Mouse (Mus musculus) skeletal muscle tissue, postnatal 0 days (tissue): ENCODE data around the gene Hamp. TPM values are rescaled to one million over a fixed set of nuclear protein-coding genes. Genes with fewer than 3 reads are reported as not detected.

ENCODE experiments used
- polyA plus RNA-seq: library from polyadenylated mRNA; unstranded; fragments of >200 nt; fragmentation: Nextera tagmentation; extraction: Ambion mirVana; gene quantifications from 2 replicates; pipeline ENCODE4 v1.2.1, GENCODE M21; 2015

The Hamp gene
- not detected in 2 replicates for polyA plus RNA-seq

GRCm38 (mm10) chr7:30943909-30944635, at the start of gene Hamp:
Gene Hamp, minus strand, starts transcription at chr7:30944032.

GRCm38 (mm10) chr7:30973501-30974289, 29.9 kb upstream of the Hamp start, which contains the start of gene Fam187b:
Gene Fam187b, plus strand, starts transcription at chr7:30973790.

GRCm38 (mm10) chr7:30973251-30973500, 29.3 kb upstream of the Hamp start, which contains the start of gene Lsr:
Gene Lsr, minus strand, starts transcription at chr7:30973464.

GRCm38 (mm10) chr7:30956756-30957366, 13.0 kb upstream of the Hamp start, which contains the start of gene Usf2:
Gene Usf2, minus strand, starts transcription at chr7:30956803.

GRCm38 (mm10) chr7:30924581-30924980, 19.3 kb downstream of the Hamp start, which contains the start of gene Hamp2:
Gene Hamp2, minus strand, starts transcription at chr7:30924681.

GRCm38 (mm10) chr7:30914732-30915131, 29.1 kb downstream of the Hamp start, which contains the start of gene Mag:
Gene Mag, minus strand, starts transcription at chr7:30914873.

Other genes with a start within 250 kb of the Hamp start
- 0.33 TPM in 1 of 2 replicates, not detected in the other for gene 2200002J24Rik, start 245.1 kb downstream of the Hamp start, polyA plus RNA-seq
- gene Atp4a, start 231.8 kb downstream of the Hamp start, polyA plus RNA-seq, result 0.15 and 0.22 TPM in 2 replicates
- 227 and 250 TPM in 2 replicates for gene Tmem147, start 214.5 kb downstream of the Hamp start, polyA plus RNA-seq
- gene Gapdhs, start 200.4 kb downstream of the Hamp start, polyA plus RNA-seq, result 0.21 TPM in 1 of 2 replicates, not detected in the other
- gene Sbsn, start 192.6 kb downstream of the Hamp start, polyA plus RNA-seq, result 0.45 and 25.6 TPM in 2 replicates
- 0.51 and 65.3 TPM in 2 replicates for gene Dmkn, start 180.3 kb downstream of the Hamp start, polyA plus RNA-seq
- gene Krtdap, start 156.1 kb downstream of the Hamp start, polyA plus RNA-seq, result 8.3 and 219 TPM in 2 replicates
- 1.0 and 6.6 TPM in 2 replicates for gene Ffar2, start 120.3 kb downstream of the Hamp start, polyA plus RNA-seq
- gene Ffar3, start 87.9 kb downstream of the Hamp start, polyA plus RNA-seq, result not detected in 2 replicates
- not detected in 2 replicates for gene Ffar1, start 82.5 kb downstream of the Hamp start, polyA plus RNA-seq
- gene Cd22, start 63.7 kb downstream of the Hamp start, polyA plus RNA-seq, result 0.24 and 0.33 TPM in 2 replicates
- 2.2 and 2.4 TPM in 2 replicates for gene Mag, start 29.2 kb downstream of the Hamp start, polyA plus RNA-seq
- gene Hamp2, start 19.4 kb downstream of the Hamp start, polyA plus RNA-seq, result not detected in 2 replicates
- gene Usf2, start 12.8 kb upstream of the Hamp start, polyA plus RNA-seq, result 13.5 and 15.2 TPM in 2 replicates
- 0.73 and 1.8 TPM in 2 replicates for gene Lsr, start 29.4 kb upstream of the Hamp start, polyA plus RNA-seq
- gene Fam187b, start 29.8 kb upstream of the Hamp start, polyA plus RNA-seq, result 0.22 TPM in 1 of 2 replicates, not detected in the other
- gene Fxyd5, start 98.4 kb upstream of the Hamp start, polyA plus RNA-seq, result 33.4 and 46.8 TPM in 2 replicates
- gene Fxyd7, start 107.4 kb upstream of the Hamp start, polyA plus RNA-seq, result 1.5 and 2.8 TPM in 2 replicates
- gene Fxyd1, start 113.2 kb upstream of the Hamp start, polyA plus RNA-seq, result 981 and 1,160 TPM in 2 replicates
- gene Lgi4, start 115.3 kb upstream of the Hamp start, polyA plus RNA-seq, result 1.1 and 1.3 TPM in 2 replicates
- gene Fxyd3, start 132.7 kb upstream of the Hamp start, polyA plus RNA-seq, result 0.87 and 5.7 TPM in 2 replicates
- gene Hpn, start 171.3 kb upstream of the Hamp start, polyA plus RNA-seq, result 0.83 and 1.2 TPM in 2 replicates
- gene Scn1b, start 183.0 kb upstream of the Hamp start, polyA plus RNA-seq, result 18.3 and 21.0 TPM in 2 replicates
- 31.3 TPM in 2 replicates for gene Gramd1a, start 211.9 kb upstream of the Hamp start, polyA plus RNA-seq